Mouse (Mus musculus) heart, embryonic 14.5 days (tissue): ENCODE data around the gene Prl7a1. TPM values are rescaled to one million over a fixed set of nuclear protein-coding genes. Genes with fewer than 3 reads are reported as not detected.

Experiments
- ATAC-seq: fragments of 200-750 bp; cut with Nextera tagmentation; 2 replicates; pipeline ENCODE4 v1.8.0; 2017; ENCODE audit warnings: low read depth, moderate TSS enrichment; ENCODE audit not compliant: insufficient number of reproducible peaks, insufficient read depth, low FRiP score
- H3K27ac ChIP-seq, 2 experiments: fragments of 200-500 bp in 1 of 2; fragments of 300-500 bp in 1 of 2; sonication (generic) in 1 of 2; replicated peaks in 1 of 2; 2 replicates each; pipeline ENCODE4 v1.5.1; 2012 to 2014; ENCODE audit warnings: low read depth in 2 of 2, low read length in 2 of 2, control low read depth in 1 of 2, mild to moderate bottlenecking in 1 of 2, mixed read lengths in 1 of 2; ENCODE audit not compliant: control insufficient read depth in 1 of 2, insufficient read depth in 1 of 2
- H3K27me3 ChIP-seq: fragments of 300-500 bp; sonication (generic); 2 replicates; pipeline ENCODE4 v1.6.1; 2014; ENCODE audit warnings: mild to moderate bottlenecking, low read length, control low read depth; ENCODE audit not compliant: control insufficient read depth, insufficient read depth
- H3K36me3 ChIP-seq: fragments of 300-500 bp; sonication (generic); 2 replicates; pipeline ENCODE4 v1.6.1; 2014; ENCODE audit warnings: mild to moderate bottlenecking, control low read depth, low read length, mixed read lengths; ENCODE audit not compliant: control insufficient read depth, insufficient read depth
- H3K4me1 ChIP-seq, 2 experiments: fragments of 200-500 bp in 1 of 2; fragments of 300-500 bp in 1 of 2; sonication (generic) in 1 of 2; 2 replicates each; pipeline ENCODE4 v1.6.1; 2012 to 2014; ENCODE audit warnings: low read length in 2 of 2, control low read depth in 1 of 2, mixed read lengths in 1 of 2; ENCODE audit not compliant: control insufficient read depth in 2 of 2, insufficient read depth in 2 of 2
- H3K4me2 ChIP-seq: fragments of 300-500 bp; sonication (generic); 2 replicates; pipeline ENCODE4 v1.6.1; 2014; ENCODE audit warnings: mild to moderate bottlenecking, low read length
- H3K4me3 ChIP-seq, 2 experiments: fragments of 200-500 bp in 1 of 2; fragments of 300-500 bp in 1 of 2; sonication (generic) in 1 of 2; 2 replicates each; pipeline ENCODE4 v1.5.1; 2012 to 2014; ENCODE audit warnings: low read length in 2 of 2, mild to moderate bottlenecking in 2 of 2, control low read depth in 1 of 2, low read depth in 1 of 2, moderate library complexity in 1 of 2; ENCODE audit not compliant: control insufficient read depth in 1 of 2, insufficient read depth in 1 of 2
- H3K9ac ChIP-seq: fragments of 300-500 bp; sonication (generic); 2 replicates; pipeline ENCODE4 v1.6.1; 2014; ENCODE audit warnings: mild to moderate bottlenecking, low read length
- H3K9me3 ChIP-seq: fragments of 300-500 bp; sonication (generic); 2 replicates; pipeline ENCODE4 v1.6.1; 2016; ENCODE audit warnings: low read length, control low read depth; ENCODE audit not compliant: control insufficient read depth
- WGBS: fragments of 180-500 bp; shearing (Covaris S2); extraction: QIAGEN DNeasy Blood & Tissue Kit; methylation state at CpG from one replicate; pipeline ENCODE4 v1.1.7; 2014; 5-methylcytosine and 5-hydroxymethylcytosine counted together
- polyA plus RNA-seq: library from polyadenylated mRNA; unstranded; fragments of >200 nt; fragmentation: Nextera tagmentation; extraction: Ambion mirVana; gene quantifications from 2 replicates; pipeline ENCODE4 v1.2.1, GENCODE M21; 2014

The Prl7a1 gene
- polyA plus RNA-seq: not detected in 2 replicates

DNA sequence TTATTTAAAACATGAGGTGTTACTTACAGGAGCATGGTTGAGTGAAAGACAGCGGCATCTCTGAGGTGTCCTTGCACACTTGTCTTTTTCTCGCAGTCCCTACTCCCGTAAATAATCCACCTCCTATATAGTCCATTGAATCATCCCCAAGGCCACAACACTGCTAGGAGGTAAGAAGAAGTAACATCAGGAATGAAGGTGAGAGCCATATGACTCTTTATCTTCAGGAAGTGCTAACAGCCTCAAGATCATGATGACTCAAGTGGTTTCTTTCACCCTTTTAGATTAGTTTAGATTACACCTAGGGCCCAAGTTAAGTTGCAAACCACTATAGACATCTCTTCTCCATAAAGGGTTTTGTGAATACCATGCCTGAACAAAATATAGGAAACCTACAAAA lies at the start of gene Prl7a1:
Gene Prl7a1 (minus strand): TSS at position 101 of the 400 bp plus-strand sequence.
- WGBS: 100% methylated on average over 3 of the region's 3 CpGs
- H3K27ac ChIP-seq: no peak within 1 kb of the TSS
- no peaks in the 10 kb centered on the region for H3K4me1 ChIP-seq
- H3K4me3 ChIP-seq: no peak within 1 kb of the TSS
- no peaks in the 10 kb centered on the region for H3K27me3 ChIP-seq
- H3K9me3 ChIP-seq: no peaks in the 10 kb centered on the region
- no peaks in the 10 kb centered on the region for H3K36me3 ChIP-seq
- no peak within 1 kb of the TSS for H3K9ac ChIP-seq
- ATAC-seq: no peak
- no peak within 1 kb of the TSS for H3K4me2 ChIP-seq

DNA sequence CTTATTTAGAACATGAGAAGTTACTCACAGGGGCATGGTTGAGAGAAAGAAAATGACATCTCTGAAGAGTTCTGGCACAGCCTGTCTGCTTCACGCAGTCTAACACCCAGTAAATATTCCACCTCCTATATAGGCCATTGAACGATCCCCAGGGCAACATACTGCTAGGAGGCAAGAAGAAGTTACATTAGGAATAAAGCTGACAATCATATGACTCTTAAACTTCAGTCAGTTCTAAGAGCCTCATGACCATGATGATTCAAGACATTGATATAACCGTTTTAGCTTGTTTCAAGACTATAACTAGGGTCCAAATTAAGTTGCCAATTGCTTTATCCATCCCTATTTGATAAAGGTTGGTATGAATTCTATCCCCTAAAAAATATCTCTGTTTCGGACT lies 25.6 kb upstream of the Prl7a1 start, which contains the start of gene Prl7a2:
Gene Prl7a2 (minus strand): TSS at position 101 of the 400 bp plus-strand sequence.
- ATAC-seq: no peak
- H3K9ac ChIP-seq: no peak within 1 kb of the TSS
- no peaks in the 10 kb centered on the region for H3K4me1 ChIP-seq
- H3K4me3 ChIP-seq: no peak within 1 kb of the TSS
- H3K27me3 ChIP-seq: no peaks in the 10 kb centered on the region
- no peaks in the 10 kb centered on the region for H3K9me3 ChIP-seq
- WGBS: 68% methylated on average over 4 of the region's 4 CpGs
- H3K27ac ChIP-seq: no peak within 1 kb of the TSS
- no peaks in the 10 kb centered on the region for H3K36me3 ChIP-seq
- H3K4me2 ChIP-seq: no peak within 1 kb of the TSS

DNA sequence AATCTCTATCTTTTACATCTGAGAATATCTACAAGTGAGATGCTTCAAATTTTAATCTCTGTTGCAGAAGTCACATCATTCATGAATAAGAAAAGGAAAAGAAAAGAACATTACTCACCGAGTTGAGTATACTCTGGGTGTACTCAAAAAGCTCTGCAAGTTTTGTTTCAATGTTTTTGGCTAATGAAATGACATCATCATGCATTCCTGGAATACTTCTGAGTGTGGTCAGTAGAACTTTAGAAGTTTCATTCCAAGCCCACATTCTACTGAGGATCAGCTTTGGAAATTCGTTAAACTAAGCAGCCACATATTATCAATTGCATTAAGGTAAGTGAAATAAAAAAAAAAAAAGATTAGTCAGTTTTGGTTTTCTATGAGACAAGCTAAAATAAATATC lies 18.5 kb upstream of the Prl7a1 start:
- Histone ChIP-seq H3K27me3 (no peaks in the 10 kb centered on the region), H3K9me3 (no peaks in the 10 kb centered on the region), H3K4me2 (no peak overlapping the region), H3K4me1 (no peaks in the 10 kb centered on the region), H3K4me3 (no peak overlapping the region), H3K36me3 (no peaks in the 10 kb centered on the region), H3K27ac (no peak overlapping the region), H3K9ac (no peak overlapping the region)
- WGBS: 68% methylated on average over 2 of the region's 2 CpGs
- no peak for ATAC-seq

DNA sequence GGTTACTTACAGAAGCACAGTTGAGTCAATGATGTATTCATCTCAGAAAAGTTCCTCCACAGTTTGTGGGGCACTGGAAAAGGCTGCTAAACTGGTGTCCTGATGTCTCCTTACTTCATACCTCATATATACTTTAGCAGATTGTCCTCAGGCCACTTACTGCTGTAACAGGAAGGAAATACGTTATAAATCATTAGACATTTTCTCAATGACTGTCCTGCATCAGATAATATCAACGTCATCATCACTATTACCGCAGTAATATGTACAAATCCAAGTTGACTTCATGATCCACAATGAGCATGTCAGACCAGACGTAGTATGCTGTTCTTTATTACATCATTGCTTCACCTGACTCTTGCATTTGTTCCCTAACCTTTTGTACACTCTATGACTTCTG lies 31.8 kb downstream of the Prl7a1 start, which contains the start of gene Prl7b1:
Gene Prl7b1 (minus strand): TSS at position 101 of the 400 bp plus-strand sequence.
- no peaks in the 10 kb centered on the region for H3K36me3 ChIP-seq
- H3K9ac ChIP-seq: no peak within 1 kb of the TSS
- H3K4me3 ChIP-seq: no peak within 1 kb of the TSS
- no peaks in the 10 kb centered on the region for H3K9me3 ChIP-seq
- no peak within 1 kb of the TSS for H3K27ac ChIP-seq
- 57% methylated on average over 4 of the region's 4 CpGs for WGBS
- no peaks in the 10 kb centered on the region for H3K4me1 ChIP-seq
- H3K27me3 ChIP-seq: no peaks in the 10 kb centered on the region
- H3K4me2 ChIP-seq: no peak within 1 kb of the TSS
- ATAC-seq: no peak

Other genes with a start within 250 kb of the Prl7a1 start
- gene Prl8a6, start 203.8 kb downstream of the Prl7a1 start, polyA plus RNA-seq: not detected in 2 replicates
- not detected in 2 replicates for gene Prl8a8, start 129.3 kb downstream of the Prl7a1 start, polyA plus RNA-seq
- not detected in 2 replicates for gene Prl8a9, start 77.9 kb downstream of the Prl7a1 start, polyA plus RNA-seq
- not detected in 2 replicates for gene Prl8a1, start 60.3 kb downstream of the Prl7a1 start, polyA plus RNA-seq
- gene Prl7b1, start 31.9 kb downstream of the Prl7a1 start, polyA plus RNA-seq: not detected in 2 replicates
- gene Prl7a2, start 25.5 kb upstream of the Prl7a1 start, polyA plus RNA-seq: not detected in 2 replicates
- gene Prl7d1, start 74.2 kb upstream of the Prl7a1 start, polyA plus RNA-seq: not detected in 2 replicates
- gene Prl7c1, start 138.3 kb upstream of the Prl7a1 start, polyA plus RNA-seq: not detected in 2 replicates
- gene Prl2a1, start 159.2 kb upstream of the Prl7a1 start, polyA plus RNA-seq: not detected in 2 replicates
- gene Prl2c1, start 206.8 kb upstream of the Prl7a1 start, polyA plus RNA-seq: not detected in 2 replicates